Mouse (Mus musculus) liver, embryonic 14.5 days (tissue): Measurements from ENCODE around the gene Eif3b.

ENCODE experiments used
- CTCF ChIP-seq: IDR thresholded peaks from 2 replicates; pipeline ENCODE4 v1.5.1; 2016; ENCODE audit warnings: antibody characterized with exemption, low read depth, control low read depth
- EP300 ChIP-seq: IDR thresholded peaks from 2 replicates; pipeline ENCODE4 v1.6.1; 2016; ENCODE audit warnings: antibody characterized with exemption, low read depth

GRCm38 (mm10) chr5:140371671-140372070 lies 47.5 kb upstream of the Eif3b start:
- TF ChIP-seq CTCF (no peak), EP300 (no peak)
